Mouse (Mus musculus) erythroid progenitor cell, adult 5-6 weeks (primary cell): ENCODE results near the gene Slc22a23. TPM values are rescaled to one million over a fixed set of nuclear protein-coding genes. Genes with fewer than 3 reads are reported as not detected.

Source experiments
- total RNA-seq, 2 experiments: library from RNA; stranded (forward) in 1 of 2; stranded (reverse) in 1 of 2; fragments of 150-400 nt in 1 of 2; fragments of 186-747, 209-891 nt in 1 of 2; gene quantifications; 2 replicates each; pipeline versions ENCODE4 v1.2.3 to v1.2.4; 2015 to 2017; ENCODE audit warnings: low replicate concordance in 2 of 2

Slc22a23 gene
- total RNA-seq, 2 experiments from 2014 or later, result 102 to 114 TPM

Other genes with a start within 250 kb of the Slc22a23 start
- gene Tubb2b, start 214.7 kb downstream of the Slc22a23 start, total RNA-seq (2015; ENCODE audit: low replicate concordance), result not detected in 2 replicates
- 1.4 TPM in 1 of 2 replicates, not detected in the other for gene Tubb2b, start 214.7 kb downstream of the Slc22a23 start, total RNA-seq (2017; ENCODE audit: low replicate concordance)
- 3.8 and 10.5 TPM in 2 replicates for gene Psmg4, start 182.2 kb downstream of the Slc22a23 start, total RNA-seq (2015; ENCODE audit: low replicate concordance)
- gene Psmg4, start 182.2 kb downstream of the Slc22a23 start, total RNA-seq (2017; ENCODE audit: low replicate concordance), result 4.4 and 36.2 TPM in 2 replicates